8 mouse cellular contexts compared by ENCODE assay signal in the genomic region with DNA sequence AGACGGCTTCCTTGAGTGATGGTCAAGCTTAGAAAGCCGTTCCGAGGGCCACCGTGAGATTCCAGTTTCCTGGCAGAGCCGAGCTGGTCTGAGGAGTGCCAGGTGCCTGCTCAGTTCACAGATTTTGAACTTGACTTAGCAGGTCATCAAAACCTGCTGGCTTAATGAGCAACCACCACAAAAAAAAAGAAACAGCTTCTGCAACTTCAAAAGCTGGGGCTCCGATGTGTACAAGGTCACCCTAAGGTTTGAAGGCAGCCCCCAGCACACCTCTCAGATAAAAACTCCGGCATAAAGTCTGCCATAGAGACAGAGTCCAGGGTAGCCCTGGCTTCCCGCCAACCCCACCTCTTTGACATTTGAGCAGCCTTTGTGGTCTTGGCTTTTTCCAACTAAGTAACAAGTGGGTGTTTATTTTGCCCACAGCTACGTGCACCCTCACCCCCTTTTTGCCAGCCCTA. TPM values are rescaled to one million over a fixed set of nuclear protein-coding genes. Genes with fewer than 3 reads are reported as not detected.
A peak's percentile ranks its signal among the peaks of the same experiment; 100 is the strongest.
DNase-seq lines count a peak whose midpoint lies in the region; ATAC-seq and TF ChIP-seq lines count a peak whose summit lies in the region.

A gene (minus strand): TSS at position 97 of the 461 bp plus-strand sequence.

- no peaks in the 10 kb centered on the region for H3K36me3 ChIP-seq in spleen, adult 2 months (ENCODE audit: control insufficient read depth, insufficient read depth, low read length)
- no peaks in the 10 kb centered on the region for H3K36me3 ChIP-seq in intestine, embryonic 16.5 days (ENCODE audit: control insufficient read depth, insufficient read depth, low read length)
- H3K36me3 ChIP-seq in liver, embryonic 15.5 days (replicated peaks) = no peaks in the 10 kb centered on the region
- H3K36me3 ChIP-seq in thymus, adult 2 months (ENCODE audit: control insufficient read depth, insufficient read depth, low read length) = no peaks in the 10 kb centered on the region

- H3K9me3 ChIP-seq in intestine, embryonic 16.5 days (ENCODE audit: control insufficient read depth, low read length) = no peaks in the 10 kb centered on the region
- no peaks in the 10 kb centered on the region for H3K9me3 ChIP-seq in liver, embryonic 15.5 days (replicated peaks)

- ATAC-seq in intestine, embryonic 16.5 days = peak; percentile 86
- no peak for ATAC-seq in liver, embryonic 15.5 days (ENCODE audit: insufficient read depth)
- ATAC-seq in megakaryocyte-erythroid progenitor cell, adult 5-6 weeks (replicated peaks; ENCODE audit: low FRiP score, low TSS enrichment, poor library complexity, severe bottlenecking) = no peak

- TF ChIP-seq CTCF in spleen, adult 2 months (IDR thresholded peaks at IDR 0.05; ENCODE audit: extremely low read depth, insufficient read depth, insufficient read length, insufficient replicate concordance) = no peak
- no peak for TF ChIP-seq CTCF in thymus, adult 2 months (IDR thresholded peaks at IDR 0.05; ENCODE audit: borderline replicate concordance, control insufficient read depth, extremely low read depth, insufficient read depth, low read length, poor library complexity)

- H3K4me1 ChIP-seq in spleen, adult 2 months (ENCODE audit: control insufficient read depth, insufficient read depth, insufficient read length) = no peaks in the 10 kb centered on the region; the same call in 1 of the 2 replicates
- H3K4me1 ChIP-seq in brown adipose tissue, adult 24 weeks (ENCODE audit: control insufficient read depth, insufficient read depth, insufficient read length, low read length) = no peaks in the 10 kb centered on the region
- peaks cover 12% of the 10 kb centered on the region; the same call in 1 of the 2 replicates for H3K4me1 ChIP-seq in intestine, embryonic 16.5 days (ENCODE audit: control insufficient read depth, insufficient read depth, low read length)
- H3K4me1 ChIP-seq in liver, embryonic 15.5 days (replicated peaks) = 0 out of 2 replicates have a peak, but pooled peaks cover 2% of the 10 kb centered on the region
- H3K4me1 ChIP-seq in thymus, adult 2 months (replicated peaks; ENCODE audit: control insufficient read depth, insufficient read depth, low read length) = peaks cover 19% of the 10 kb centered on the region

- H3K27me3 ChIP-seq in spleen, adult 2 months (ENCODE audit: control insufficient read depth, insufficient read depth, low read length) = no peaks in the 10 kb centered on the region
- H3K27me3 ChIP-seq in intestine, embryonic 16.5 days (replicated peaks; ENCODE audit: control insufficient read depth, insufficient read depth, low read length) = no peaks in the 10 kb centered on the region
- H3K27me3 ChIP-seq in liver, embryonic 15.5 days = no peaks in the 10 kb centered on the region
- no peaks in the 10 kb centered on the region for H3K27me3 ChIP-seq in thymus, adult 2 months (ENCODE audit: control insufficient read depth, insufficient read depth, low read length)

- 17% methylated on average over 9 of the region's 9 CpGs for WGBS in spleen, adult 2 months
- 14% methylated on average over 9 of the region's 9 CpGs for WGBS in intestine, embryonic 16.5 days
- WGBS in liver, embryonic 15.5 days (ENCODE audit: insufficient replicate concordance) = 30% methylated on average over 9 of the region's 9 CpGs
- 9% methylated on average over 9 of the region's 9 CpGs for WGBS in thymus, adult 2 months

- H3K4me2 ChIP-seq in intestine, embryonic 16.5 days (ENCODE audit: low read depth, low read length) = peak within 1 kb of the TSS; percentile 40
- peak within 1 kb of the TSS; percentile 48 for H3K4me2 ChIP-seq in liver, embryonic 15.5 days

- peak within 1 kb of the TSS; percentile 63 for H3K9ac ChIP-seq in intestine, embryonic 16.5 days (ENCODE audit: low read depth, low read length)
- H3K9ac ChIP-seq in liver, embryonic 15.5 days = no peak within 1 kb of the TSS

- TF ChIP-seq POLR2A in spleen, adult 2 months (IDR thresholded peaks at IDR 0.05; ENCODE audit: low read depth, low read length) = no peak
- TF ChIP-seq POLR2A in thymus, adult 2 months (IDR thresholded peaks at IDR 0.05; ENCODE audit: control insufficient read depth, extremely low read depth, insufficient read depth, low read length, poor library complexity) = no peak

- H3K27ac ChIP-seq in spleen, adult 2 months (ENCODE audit: insufficient read depth, low read length) = no peak within 1 kb of the TSS
- no peak within 1 kb of the TSS for H3K27ac ChIP-seq in brown adipose tissue, adult 24 weeks (replicated peaks; ENCODE audit: low read depth, low read length)
- peak within 1 kb of the TSS; percentile 87 for H3K27ac ChIP-seq in intestine, embryonic 16.5 days (ENCODE audit: low read length)
- H3K27ac ChIP-seq in liver, embryonic 15.5 days (replicated peaks) = no peak within 1 kb of the TSS
- H3K27ac ChIP-seq in thymus, adult 2 months (ENCODE audit: control insufficient read depth, insufficient read depth, low read length) = no peak within 1 kb of the TSS

- DNase-seq in spleen, adult 2 months (ENCODE audit: low read depth in 1 of 2, low spot score in 2 of 2) = no peak
- DNase-seq in spleen, postnatal 36 days (ENCODE audit: low spot score in 2 of 2) = no peak
- no peak for DNase-seq in gastrocnemius, postnatal 25 days
- no peak for DNase-seq in thymus, adult 2 months

- peak within 1 kb of the TSS; percentile 11; the same call in 1 of the 2 replicates for H3K4me3 ChIP-seq in spleen, adult 2 months (ENCODE audit: extremely low read depth, insufficient read depth, insufficient read length)
- peak within 1 kb of the TSS; percentile 9; the same call in 1 of the 2 replicates for H3K4me3 ChIP-seq in brown adipose tissue, adult 24 weeks (ENCODE audit: insufficient read depth, low read depth, low read length)
- H3K4me3 ChIP-seq in intestine, embryonic 16.5 days (ENCODE audit: low read length) = peak within 1 kb of the TSS; percentile 51
- H3K4me3 ChIP-seq in liver, embryonic 15.5 days (replicated peaks) = peak within 1 kb of the TSS; percentile 15
- no peak within 1 kb of the TSS; the same call in 1 of the 2 replicates for H3K4me3 ChIP-seq in thymus, adult 2 months (ENCODE audit: control insufficient read depth, insufficient read depth, low read length)

RNA-seq across cellular contexts. Expression of the gene that starts here (rescaled TPM):
- 0.18 and 0.19 TPM in 2 replicates for polyA plus RNA-seq in spleen, adult 2 months (2012; rRNA removed)
- polyA plus RNA-seq in brown adipose tissue, adult 24 weeks (2012; ENCODE audit: insufficient read depth, insufficient read length, missing spikeins) = not detected in 2 replicates
- 13.3 and 14.1 TPM in 2 replicates for polyA plus RNA-seq in intestine, embryonic 16.5 days (2015; fragmentation: Nextera tagmentation; extraction: Ambion mirVana)
- polyA plus RNA-seq in liver, embryonic 15.5 days (2015; fragmentation: Nextera tagmentation; extraction: Ambion mirVana) = 0.13 and 0.28 TPM in 2 replicates
- 1.1 TPM in 1 of 2 replicates, not detected in the other for total RNA-seq in megakaryocyte-erythroid progenitor cell, adult 5-6 weeks (2014; fragmentation: Nextera tagmentation)
- not detected in 2 replicates for total RNA-seq in megakaryocyte-erythroid progenitor cell, adult 5-6 weeks (2017)
- total RNA-seq in gastrocnemius, postnatal 25 days (2021) = not detected
- 0.14 and 0.26 TPM in 2 replicates for polyA plus RNA-seq in thymus, adult 2 months (2012; rRNA removed)

Comparison
In these comparisons a context has a peak if more than half of its experiments do, and no peak if none do; other contexts are left out.
1. RNA of the gene that starts here (polyA plus RNA-seq): 13.3 to 14.1 TPM in intestine, embryonic 16.5 days; 0.14 to 0.26 TPM in thymus, adult 2 months, 0.18 to 0.19 TPM in spleen, adult 2 months, 0.13 to 0.28 TPM in liver, embryonic 15.5 days and not detected in brown adipose tissue, adult 24 weeks; every median in the first group is over 10 times any median in the second.